Mouse (Mus musculus) forebrain, embryonic 16.5 days (tissue): ENCODE results near the gene Prdx2. TPM values are rescaled to one million over a fixed set of nuclear protein-coding genes. Genes with fewer than 3 reads are reported as not detected.
A peak's percentile ranks its signal among the peaks of the same experiment; 100 is the strongest.

ENCODE experiments used
- ATAC-seq: fragments of 200-750 bp; cut with Nextera tagmentation; 2 replicates; pipeline ENCODE4 v1.8.0; 2017; ENCODE audit warnings: mild to moderate bottlenecking, moderate library complexity
- H3K27ac ChIP-seq: fragments of 300-500 bp; sonication (generic); 2 replicates; pipeline ENCODE4 v1.5.1; 2014; ENCODE audit warnings: low read length, control low read depth
- H3K27me3 ChIP-seq: fragments of 300-500 bp; sonication (generic); replicated peaks from 2 replicates; pipeline ENCODE4 v1.6.1; 2014; ENCODE audit warnings: low read length; ENCODE audit not compliant: control insufficient read depth, insufficient read depth
- H3K36me3 ChIP-seq: fragments of 300-500 bp; sonication (generic); 2 replicates; pipeline ENCODE4 v1.6.1; 2014; ENCODE audit not compliant: control insufficient read depth, insufficient read depth
- H3K4me1 ChIP-seq: fragments of 300-500 bp; sonication (generic); replicated peaks from 2 replicates; pipeline ENCODE4 v1.6.1; 2014; ENCODE audit warnings: low read length; ENCODE audit not compliant: control insufficient read depth, insufficient read depth
- H3K4me2 ChIP-seq: fragments of 300-500 bp; sonication (generic); 2 replicates; pipeline ENCODE4 v1.6.1; 2014; ENCODE audit warnings: mild to moderate bottlenecking, low read length, control low read depth
- H3K4me3 ChIP-seq: fragments of 300-500 bp; sonication (generic); replicated peaks from 2 replicates; pipeline ENCODE4 v1.5.1; 2014; ENCODE audit warnings: mild to moderate bottlenecking, low read length, control low read depth
- H3K9ac ChIP-seq: fragments of 300-500 bp; sonication (generic); replicated peaks from 2 replicates; pipeline ENCODE4 v1.6.1; 2014; ENCODE audit warnings: low read depth, low read length, control low read depth
- H3K9me3 ChIP-seq: fragments of 300-500 bp; sonication (generic); 2 replicates; pipeline ENCODE4 v1.6.1; 2016; ENCODE audit warnings: low read length; ENCODE audit not compliant: control insufficient read depth
- WGBS: fragments of 180-500 bp; shearing (Covaris S2); extraction: QIAGEN DNeasy Blood & Tissue Kit; methylation state at CpG from one replicate; pipeline ENCODE4 v1.1.7; 2014; 5-methylcytosine and 5-hydroxymethylcytosine counted together
- polyA plus RNA-seq: library from polyadenylated mRNA; unstranded; fragments of >200 nt; fragmentation: Nextera tagmentation; extraction: Ambion mirVana; gene quantifications from 2 replicates; pipeline ENCODE4 v1.2.1, GENCODE M21; 2015

Gene Prdx2
- polyA plus RNA-seq, 1 experiment from 2014 or later, result 1,394 TPM

DNA sequence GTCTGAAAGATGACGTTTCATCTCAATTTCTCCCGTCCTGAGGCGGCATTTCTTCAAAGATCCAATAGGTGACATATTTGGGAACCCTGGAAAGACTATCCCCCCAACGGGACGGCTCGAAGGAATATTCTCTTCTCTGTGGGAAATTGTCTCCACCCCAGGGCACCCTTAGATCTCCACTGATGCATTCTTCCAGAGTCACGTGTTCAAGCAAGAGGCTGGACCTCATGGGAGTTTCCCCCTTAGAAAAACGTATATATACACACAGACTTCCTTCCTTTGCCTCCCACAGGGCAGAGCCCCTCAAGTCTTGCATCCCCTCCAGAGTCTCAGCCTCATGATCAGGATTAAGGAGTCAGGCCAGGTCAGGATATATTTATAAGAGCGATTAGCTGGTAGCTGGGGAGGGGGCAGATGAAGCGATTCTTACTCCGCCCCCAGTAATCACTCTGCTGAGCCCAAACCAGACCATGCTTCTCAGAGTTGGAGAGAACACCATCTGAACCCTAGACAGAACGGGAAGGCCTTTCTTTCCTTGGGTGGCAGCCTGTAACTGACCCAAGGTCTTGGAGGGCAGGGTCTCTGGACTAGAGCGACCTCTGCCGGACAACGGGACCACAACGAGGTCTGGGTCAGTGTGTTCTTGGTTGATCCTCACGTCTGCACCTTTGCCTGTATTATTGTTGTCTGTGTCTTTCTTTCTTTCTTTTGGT, 22.7 kb upstream of the Prdx2 start, which contains the start of gene Rtbdn:
Gene Rtbdn (plus strand): TSS at position 464 of the 713 bp plus-strand sequence.
- Histone ChIP-seq H3K4me3 (peak within 1 kb of the TSS; percentile 83), H3K27ac (peak within 1 kb of the TSS; percentile 60), H3K27me3 (peaks cover 35% of the 10 kb centered on the region), H3K9me3 (no peaks in the 10 kb centered on the region), H3K36me3 (no peaks in the 10 kb centered on the region), H3K9ac (peak within 1 kb of the TSS; percentile 83), H3K4me1 (peaks cover 26% of the 10 kb centered on the region), H3K4me2 (peak within 1 kb of the TSS; percentile 87)
- 0 out of 2 replicates have a peak, but pooled peaks have one; percentile 27 for ATAC-seq
- WGBS, result 4% methylated on average over 17 of the region's 17 CpGs

DNA sequence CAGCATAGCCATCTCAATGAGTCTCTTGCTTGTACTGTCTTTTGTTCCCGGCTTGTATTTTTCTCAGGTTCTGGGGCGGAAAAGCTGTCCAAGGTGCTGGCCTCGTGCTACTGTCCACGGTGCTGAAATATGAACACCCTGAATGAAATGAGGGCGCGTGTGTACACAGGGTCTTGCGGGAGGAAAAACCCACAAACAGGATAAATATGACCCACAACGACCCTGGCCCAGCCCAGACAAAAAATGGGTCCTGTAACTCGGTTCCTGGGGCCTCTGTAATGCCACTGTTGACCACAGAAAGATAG, 22.2 kb upstream of the Prdx2 start:
- Histone ChIP-seq H3K27me3 (peaks cover 35% of the 10 kb centered on the region), H3K9ac (no peak overlapping the region; the same call in 1 of the 2 replicates), H3K36me3 (no peaks in the 10 kb centered on the region), H3K4me2 (peak overlapping the region; percentile 87; the same call in 1 of the 2 replicates), H3K4me1 (peaks cover 26% of the 10 kb centered on the region), H3K9me3 (no peaks in the 10 kb centered on the region), H3K4me3 (no peak overlapping the region; the same call in 1 of the 2 replicates), H3K27ac (no peak overlapping the region)
- no peak for ATAC-seq
- whole genome bisulfite sequencing, result 16% methylated on average over 9 of the region's 9 CpGs

DNA sequence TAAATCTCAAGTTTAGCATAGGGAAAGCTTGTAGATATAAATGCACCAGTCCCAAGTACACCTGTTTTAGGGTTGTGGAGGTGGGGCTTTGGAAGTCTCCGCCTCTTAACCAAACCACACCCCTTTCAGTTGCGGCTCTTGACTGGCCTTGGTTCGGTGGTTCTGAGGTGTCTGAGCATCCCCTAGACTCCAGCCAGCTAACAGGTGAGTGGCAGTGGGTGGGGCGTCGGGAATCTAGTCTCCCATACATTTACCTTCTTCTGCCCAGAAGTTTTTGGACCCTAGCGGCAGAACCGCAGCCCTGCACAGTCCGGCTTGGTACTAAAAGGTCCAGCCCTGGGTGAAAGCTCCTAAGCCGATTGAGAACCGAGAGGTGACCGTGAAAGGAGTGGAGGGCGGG, 19.6 kb upstream of the Prdx2 start:
- H3K9me3 ChIP-seq, result no peaks in the 10 kb centered on the region
- peaks cover 19% of the 10 kb centered on the region for H3K4me1 ChIP-seq
- H3K36me3 ChIP-seq, result no peaks in the 10 kb centered on the region
- no peak overlapping the region for H3K9ac ChIP-seq
- ATAC-seq, result no peak
- peaks cover 25% of the 10 kb centered on the region for H3K27me3 ChIP-seq
- 17% methylated on average over 12 of the region's 12 CpGs for WGBS
- no peak overlapping the region for H3K27ac ChIP-seq
- no peak overlapping the region for H3K4me3 ChIP-seq
- no peak overlapping the region for H3K4me2 ChIP-seq

DNA sequence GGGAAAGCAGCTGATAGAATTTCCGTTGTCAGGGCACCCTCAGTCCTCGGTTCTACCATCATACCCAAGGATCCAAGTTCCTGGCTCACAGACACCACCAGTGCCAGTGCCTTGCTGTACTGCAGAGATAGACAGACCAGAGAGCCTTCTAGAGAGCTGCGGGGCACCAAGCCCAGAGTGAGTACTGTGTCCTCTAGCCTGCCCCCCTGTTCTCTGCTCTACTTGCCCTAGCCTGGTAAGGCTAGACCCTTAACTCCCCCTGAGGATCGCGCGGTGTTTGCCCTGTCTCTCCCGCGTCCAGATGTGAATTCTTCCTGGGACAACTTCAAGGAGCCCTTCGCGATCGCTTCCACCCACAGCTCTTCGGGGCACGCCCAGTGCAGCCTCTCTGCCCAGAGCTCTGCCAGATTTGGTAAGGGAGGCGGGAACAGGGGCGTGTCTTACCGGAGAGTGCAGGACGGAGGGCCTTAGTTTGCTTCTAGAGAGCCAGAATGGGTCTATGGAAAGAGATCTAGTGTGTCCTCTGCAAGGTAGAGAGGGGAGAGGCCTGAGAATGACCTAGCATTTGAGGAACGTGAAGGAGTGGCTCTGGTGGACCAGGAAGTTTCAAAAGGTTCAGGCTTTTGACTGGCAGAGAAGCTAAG, 16.7 kb upstream of the Prdx2 start:
- no peak overlapping the region for H3K4me2 ChIP-seq
- ATAC-seq, result no peak
- no peak overlapping the region for H3K9ac ChIP-seq
- no peak overlapping the region for H3K27ac ChIP-seq
- 10% methylated on average over 18 of the region's 18 CpGs for WGBS
- no peaks in the 10 kb centered on the region for H3K4me1 ChIP-seq
- no peak overlapping the region for H3K4me3 ChIP-seq
- no peaks in the 10 kb centered on the region for H3K9me3 ChIP-seq
- H3K27me3 ChIP-seq, result peaks cover 19% of the 10 kb centered on the region
- no peaks in the 10 kb centered on the region for H3K36me3 ChIP-seq

DNA sequence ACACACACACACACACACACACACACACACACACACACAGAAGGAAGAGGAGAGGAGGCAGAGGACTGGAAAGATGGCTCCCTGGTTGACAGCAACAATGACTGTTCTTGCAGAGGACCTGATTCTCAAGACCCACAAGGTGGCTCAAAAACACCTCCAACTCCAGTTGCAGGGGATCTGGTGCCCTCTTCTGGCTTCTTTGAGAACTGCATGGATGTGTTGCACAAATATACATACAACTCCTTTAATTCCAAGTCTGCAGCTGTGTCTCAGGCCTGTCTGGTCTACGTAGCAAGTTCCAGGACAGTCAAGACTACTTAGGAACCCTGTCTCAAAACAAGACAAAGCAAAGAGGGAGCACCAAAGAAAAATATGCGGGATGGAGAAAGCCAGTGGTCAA, 12.6 kb upstream of the Prdx2 start:
- no peaks in the 10 kb centered on the region for H3K9me3 ChIP-seq
- peaks cover 2% of the 10 kb centered on the region; the same call in 1 of the 2 replicates for H3K36me3 ChIP-seq
- no peak overlapping the region for H3K4me2 ChIP-seq
- ATAC-seq, result no peak
- no peaks in the 10 kb centered on the region for H3K4me1 ChIP-seq
- no peak overlapping the region for H3K4me3 ChIP-seq
- H3K9ac ChIP-seq, result no peak overlapping the region
- H3K27ac ChIP-seq, result no peak overlapping the region
- 42% methylated on average over 2 of the region's 2 CpGs for WGBS
- H3K27me3 ChIP-seq, result no peaks in the 10 kb centered on the region; the same call in 1 of the 2 replicates

DNA sequence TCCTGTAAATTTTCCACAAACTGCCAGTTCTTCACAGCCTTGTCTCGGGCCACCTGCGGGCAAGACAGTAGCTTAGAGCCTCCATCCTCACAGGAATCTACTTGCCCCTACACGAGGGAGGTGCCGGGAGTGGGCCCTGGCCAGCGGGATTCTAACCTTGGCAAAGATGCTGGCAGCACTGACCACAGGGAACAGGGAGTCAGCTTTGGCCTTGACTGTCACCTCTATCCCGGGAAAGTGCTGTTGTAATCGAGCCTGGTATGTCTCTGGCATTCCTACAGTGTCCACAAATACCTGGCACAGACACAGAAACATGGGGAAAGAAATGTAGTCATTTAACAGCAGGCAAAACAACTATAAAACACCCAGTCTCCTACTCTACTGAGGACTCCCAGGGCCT, 9.6 kb upstream of the Prdx2 start:
- Histone ChIP-seq H3K36me3 (peaks cover 2% of the 10 kb centered on the region; the same call in 1 of the 2 replicates), H3K9ac (no peak overlapping the region)

DNA sequence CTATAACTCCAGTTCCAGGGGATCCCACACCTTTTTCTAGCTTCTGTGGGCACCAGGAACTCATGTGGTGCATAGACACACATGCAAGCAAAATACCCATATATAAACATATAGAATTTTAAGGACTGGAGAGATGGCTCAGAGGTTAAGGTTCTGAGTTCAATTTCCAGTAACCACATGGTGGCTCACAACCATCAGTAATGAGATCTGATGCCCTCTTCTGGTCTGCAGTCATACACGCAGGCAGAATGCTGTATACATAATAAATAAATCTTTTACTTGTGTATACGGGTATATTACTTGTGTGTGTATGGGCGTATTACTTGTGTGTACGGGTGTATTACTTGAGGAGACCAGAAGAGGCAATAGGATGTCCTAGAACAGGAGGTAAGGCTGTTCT, 5.4 kb upstream of the Prdx2 start:
- Histone ChIP-seq H3K4me2 (no peak overlapping the region), H3K9ac (no peak overlapping the region), H3K4me1 (peaks cover 17% of the 10 kb centered on the region), H3K4me3 (no peak overlapping the region), H3K36me3 (no peaks in the 10 kb centered on the region), H3K9me3 (no peaks in the 10 kb centered on the region), H3K27ac (no peak overlapping the region), H3K27me3 (no peaks in the 10 kb centered on the region)
- 88% methylated on average over 4 of the region's 4 CpGs for WGBS
- ATAC-seq, result no peak

More for the DNA sequence above, 9.6 kb upstream of the Prdx2 start:
- Histone ChIP-seq H3K4me3 (no peak overlapping the region), H3K27ac (no peak overlapping the region), H3K9me3 (no peaks in the 10 kb centered on the region), H3K4me1 (peaks cover under 1% of the 10 kb centered on the region), H3K27me3 (no peaks in the 10 kb centered on the region), H3K4me2 (no peak overlapping the region)
- 93% methylated on average over 7 of the region's 7 CpGs for WGBS
- no peak for ATAC-seq

DNA sequence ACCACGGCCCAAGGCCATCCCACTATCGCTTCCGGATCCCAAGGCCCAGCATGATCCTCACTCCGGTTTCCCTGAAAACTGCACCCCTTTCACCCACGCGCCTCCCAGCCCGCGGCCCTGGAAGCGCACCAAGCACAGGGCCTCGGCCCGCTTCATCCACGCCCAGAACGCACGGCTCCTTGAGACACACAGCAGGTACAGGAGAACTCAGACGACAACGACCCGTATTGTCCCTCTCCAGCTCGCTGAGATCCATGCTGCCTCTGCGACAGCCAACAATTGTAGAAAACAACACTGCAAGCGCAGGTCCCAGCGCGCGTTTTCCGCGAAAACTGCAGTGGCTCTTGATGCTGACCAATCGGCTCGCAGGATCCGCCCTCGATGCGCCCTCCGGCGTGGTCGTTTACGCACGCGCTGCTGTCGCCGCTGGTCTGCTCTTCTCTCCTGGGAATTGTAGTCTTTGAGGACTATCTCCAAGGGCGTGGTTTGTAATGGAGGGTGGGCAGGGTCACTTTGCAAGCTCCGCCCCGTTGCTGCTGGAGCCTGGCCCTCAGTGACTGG, 3.6 kb upstream of the Prdx2 start:
- Histone ChIP-seq H3K27ac (peak overlapping the region; percentile 3; the same call in 1 of the 2 replicates), H3K4me3 (peak overlapping the region; percentile 73), H3K4me1 (peaks cover 22% of the 10 kb centered on the region), H3K9ac (peak overlapping the region; percentile 67), H3K36me3 (no peaks in the 10 kb centered on the region), H3K9me3 (no peaks in the 10 kb centered on the region), H3K27me3 (no peaks in the 10 kb centered on the region), H3K4me2 (peak overlapping the region; percentile 95)
- peak; percentile 90 for ATAC-seq
- WGBS, result under 1% methylated on average over 41 of the region's 41 CpGs

DNA sequence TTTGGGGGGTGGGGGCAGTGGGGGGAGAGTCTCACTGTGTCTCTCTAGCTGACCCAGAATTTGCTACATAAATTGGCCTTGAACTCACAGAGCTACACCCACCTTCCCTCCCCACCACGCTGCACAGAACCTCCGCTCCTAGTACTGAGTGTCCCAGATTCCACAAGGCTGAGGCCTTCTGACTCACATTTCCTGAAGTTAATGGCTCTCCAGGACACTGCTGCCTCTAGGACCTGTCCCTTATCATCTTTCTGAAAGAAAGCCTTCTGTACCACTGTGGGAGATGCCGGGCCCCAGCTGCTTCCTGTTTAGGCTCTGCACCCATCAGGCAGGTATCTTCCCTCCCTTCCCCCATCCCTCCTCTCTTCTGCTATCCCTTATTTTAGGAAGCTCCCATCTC, 2.8 kb upstream of the Prdx2 start:
- H3K27ac ChIP-seq, result no peak overlapping the region

More for the DNA sequence above, 2.8 kb upstream of the Prdx2 start:
- Histone ChIP-seq H3K4me2 (no peak overlapping the region), H3K9ac (no peak overlapping the region), H3K9me3 (no peaks in the 10 kb centered on the region), H3K4me3 (no peak overlapping the region), H3K27me3 (no peaks in the 10 kb centered on the region), H3K4me1 (peaks cover 30% of the 10 kb centered on the region), H3K36me3 (peaks cover under 1% of the 10 kb centered on the region; the same call in 1 of the 2 replicates)
- WGBS, result 63% methylated on average over 3 of the region's 3 CpGs
- peak; percentile 3 for ATAC-seq
